Mouse (Mus musculus) ES-Bruce4 (cell line): ENCODE measurements at regions not wholly inside any gene's neighbourhood (a gene's known extent, or its start where the extent isn't known, plus 50 kb on each side); places are given as distances from the start of the nearest gene placed in this dataset.

Experiments
- H3K27ac ChIP-seq: 2 replicates; pipeline ENCODE4 v1.5.1; 2012; ENCODE audit warnings: low read length, inconsistent platforms; ENCODE audit not compliant: insufficient read depth
- H3K27me3 ChIP-seq: 2 replicates; pipeline ENCODE4 v1.6.1; 2012; ENCODE audit warnings: mild to moderate bottlenecking, low read length, inconsistent platforms; ENCODE audit not compliant: control insufficient read depth, poor library complexity, insufficient read depth, severe bottlenecking
- H3K36me3 ChIP-seq: 2 replicates; pipeline ENCODE4 v1.6.1; 2012; ENCODE audit warnings: inconsistent platforms, mild to moderate bottlenecking, low read length, moderate library complexity; ENCODE audit not compliant: control insufficient read depth, poor library complexity, insufficient read depth, severe bottlenecking
- H3K4me1 ChIP-seq: one replicate; pipeline ENCODE4 v1.8.1; 2011; ENCODE audit warnings: low read length; ENCODE audit not compliant: control insufficient read depth, insufficient read depth
- H3K4me3 ChIP-seq: 2 replicates; pipeline ENCODE4 v1.5.1; 2011; ENCODE audit warnings: low read depth, mild to moderate bottlenecking, low read length
- H3K9ac ChIP-seq: 2 replicates; pipeline ENCODE4 v1.6.1; 2012; ENCODE audit warnings: low read depth, mild to moderate bottlenecking, inconsistent platforms; ENCODE audit not compliant: poor library complexity, severe bottlenecking
- H3K9me3 ChIP-seq: replicated peaks from 2 replicates; pipeline ENCODE4 v1.6.1; 2012; ENCODE audit warnings: mild to moderate bottlenecking, low read length, inconsistent platforms; ENCODE audit not compliant: control insufficient read depth, poor library complexity, insufficient read depth, severe bottlenecking
- CTCF ChIP-seq: IDR thresholded peaks from one replicate; pipeline ENCODE4 v1.8.1; 2011; ENCODE audit warnings: low read depth, low read length
- EP300 ChIP-seq: IDR thresholded peaks from 2 replicates; pipeline ENCODE4 v1.6.1; 2011; ENCODE audit warnings: low read depth, low read length; ENCODE audit not compliant: insufficient read depth

DNA sequence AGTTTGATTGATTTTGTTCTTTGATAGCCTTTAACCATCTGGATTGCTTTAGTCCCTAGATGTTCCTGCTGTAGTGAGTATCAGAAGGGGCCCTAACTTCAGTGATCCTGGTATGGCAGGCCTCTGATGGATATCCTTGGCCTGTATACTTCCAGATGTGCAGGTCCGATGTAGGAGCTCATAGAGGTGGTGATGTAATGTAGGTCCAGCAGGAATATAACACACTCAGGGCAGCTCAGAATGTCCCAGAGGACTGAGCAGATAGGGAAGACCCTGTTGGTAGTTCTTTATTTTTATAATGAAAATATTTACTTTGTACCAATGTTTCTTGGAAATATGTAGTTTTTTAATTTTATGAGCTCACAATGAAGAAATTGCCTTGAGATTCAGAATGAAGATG, 400.2 kb downstream of the Slitrk5 start:
- no peaks in the 10 kb centered on the region for H3K4me1 ChIP-seq
- no peak for TF ChIP-seq EP300
- no peak for TF ChIP-seq CTCF
- no peaks in the 10 kb centered on the region for H3K36me3 ChIP-seq
- no peak overlapping the region for H3K27ac ChIP-seq
- no peaks in the 10 kb centered on the region for H3K27me3 ChIP-seq
- H3K9me3 ChIP-seq: no peaks in the 10 kb centered on the region
- no peak overlapping the region for H3K9ac ChIP-seq
- no peak overlapping the region for H3K4me3 ChIP-seq
